Mouse (Mus musculus): ENCODE results near the gene Reck. TPM values are rescaled to one million over a fixed set of nuclear protein-coding genes. Genes with fewer than 3 reads are reported as not detected.
A peak's percentile ranks its signal among the peaks of the same experiment; 100 is the strongest.

Gene Reck
- total RNA-seq, 2 experiments from 2014 or later = 6.3 to 7.4 TPM

GRCm38 (mm10) chr4:43964951-43965684, 89.8 kb downstream of the Reck start:
- intact Hi-C loops (cut with DNase I) = no loop called here

GRCm38 (mm10) chr4:43965856-43966535, 90.7 kb downstream of the Reck start:
- intact Hi-C loops (cut with DNase I) = no loop called here
- no peak for DNase-seq

More at GRCm38 (mm10) chr4:43964951-43965684, 89.8 kb downstream of the Reck start:
- no peak for DNase-seq

GRCm38 (mm10) chr4:43968650-43969049, 93.3 kb downstream of the Reck start:
- DNase-seq = peak; percentile 64 to 67
- intact Hi-C loops (cut with DNase I) = no loop called here

- intact Hi-C loops (cut with DNase I) = no loop called here
- DNase-seq = no peak
Observed at GRCm38 (mm10) chr4:43969373-43969772, 94.0 kb downstream of the Reck start.

GRCm38 (mm10) chr4:43970393-43971330, 95.3 kb downstream of the Reck start:
- intact Hi-C loops (cut with DNase I) = no loop called here
- DNase-seq = no peak

- intact Hi-C loops (cut with DNase I) = no loop called here
- DNase-seq = no peak
Observed at GRCm38 (mm10) chr4:43971541-43972136, 96.3 kb downstream of the Reck start.

GRCm38 (mm10) chr4:43972137-43972591, 96.8 kb downstream of the Reck start:
- intact Hi-C loops (cut with DNase I) = no loop called here
- peak in 1 of 2 experiments; percentile 36 for DNase-seq

- intact Hi-C loops (cut with DNase I) = no loop called here
- DNase-seq = peak; percentile 61 to 65
Observed at GRCm38 (mm10) chr4:43973526-43973981, 98.2 kb downstream of the Reck start.

GRCm38 (mm10) chr4:43974914-43975616, 99.7 kb downstream of the Reck start:
- intact Hi-C loops (cut with DNase I) = no loop called here
- DNase-seq = no peak

GRCm38 (mm10) chr4:43976223-43976740, 101.0 kb downstream of the Reck start:
- intact Hi-C loops (cut with DNase I) = no loop called here
- no peak for DNase-seq

GRCm38 (mm10) chr4:43978521-43979443, 103.5 kb downstream of the Reck start:
- intact Hi-C loops (cut with DNase I) = no loop called here
- DNase-seq = peak; percentile 43 to 63

- DNase-seq = no peak
- intact Hi-C loops (cut with DNase I) = loop anchor here (10.0 kb wide), 1 partner anchor 215 kb away; no protein-coding TSS in a partner anchor
Observed at GRCm38 (mm10) chr4:43979746-43980145, 104.4 kb downstream of the Reck start.

- intact Hi-C loops (cut with DNase I) = loop anchor here (10.0 kb wide), 1 partner anchor 215 kb away; no protein-coding TSS in a partner anchor
- DNase-seq = no peak
Observed at GRCm38 (mm10) chr4:43980236-43980635, 104.9 kb downstream of the Reck start.

GRCm38 (mm10) chr4:43980846-43981245, 105.5 kb downstream of the Reck start:
- no peak for DNase-seq
- intact Hi-C loops (cut with DNase I) = loop anchor here (1.0 to 10.0 kb wide), 2 partner anchors 24 to 216 kb away; partner anchors contain the start of gene Glipr2

- no peak for DNase-seq
- intact Hi-C loops (cut with DNase I) = loop anchor here (1.0 to 10.0 kb wide), 2 partner anchors 24 to 216 kb away; partner anchors contain the start of gene Glipr2
Observed at GRCm38 (mm10) chr4:43981251-43981650, 105.9 kb downstream of the Reck start.

- intact Hi-C loops (cut with DNase I) = loop anchor here (1.0 to 10.0 kb wide), 3 partner anchors 56 to 217 kb away; no protein-coding TSS in a partner anchor
- DNase-seq = peak; percentile 95 to 97
Observed at GRCm38 (mm10) chr4:43982053-43982732, 106.9 kb downstream of the Reck start.

GRCm38 (mm10) chr4:43983181-43983580, 107.9 kb downstream of the Reck start, which contains the start of gene Ccin:
TSS of gene Ccin (plus strand) at chr4:43983483.
- DNase-seq = no peak
- intact Hi-C loops (cut with DNase I) = loop anchor here (10.0 kb wide), 1 partner anchor 218 kb away; no protein-coding TSS in a partner anchor

Data from heart, postnatal 36 days (tissue).